Mouse (Mus musculus) forebrain, postnatal 0 days (tissue): ENCODE data around the gene Cdipt. TPM values are rescaled to one million over a fixed set of nuclear protein-coding genes. Genes with fewer than 3 reads are reported as not detected.

ENCODE experiments used
- ATAC-seq: fragments of 200-750 bp; cut with Nextera tagmentation; 2 replicates; pipeline ENCODE4 v1.8.0; 2017; ENCODE audit warnings: mild to moderate bottlenecking, moderate library complexity
- DNase-seq: peaks from one replicate; pipeline ENCODE4 v3.0.0-alpha.2; 2015
- H3K27ac ChIP-seq: fragments of 300-500 bp; sonication (generic); 2 replicates; pipeline ENCODE4 v1.5.1; 2014; ENCODE audit warnings: low read depth, mild to moderate bottlenecking, antibody characterized with exemption, low read length, moderate library complexity, mixed read lengths
- H3K27me3 ChIP-seq: fragments of 300-500 bp; sonication (generic); 2 replicates; pipeline ENCODE4 v1.6.1; 2014; ENCODE audit warnings: mild to moderate bottlenecking, low read length, mixed read lengths; ENCODE audit not compliant: insufficient read depth
- H3K36me3 ChIP-seq: fragments of 300-500 bp; sonication (generic); 2 replicates; pipeline ENCODE4 v1.6.1; 2014; ENCODE audit warnings: mild to moderate bottlenecking, moderate library complexity; ENCODE audit not compliant: insufficient read depth
- H3K4me1 ChIP-seq: fragments of 300-500 bp; sonication (generic); 2 replicates; pipeline ENCODE4 v1.6.1; 2014; ENCODE audit warnings: antibody characterized with exemption; ENCODE audit not compliant: insufficient read depth
- H3K4me2 ChIP-seq: fragments of 300-500 bp; sonication (generic); 2 replicates; pipeline ENCODE4 v1.6.1; 2014; ENCODE audit warnings: low read depth, mild to moderate bottlenecking, moderate library complexity
- H3K4me3 ChIP-seq: fragments of 300-500 bp; sonication (generic); 2 replicates; pipeline ENCODE4 v1.5.1; 2014; ENCODE audit warnings: low read depth, low read length, mixed read lengths
- H3K9ac ChIP-seq: fragments of 300-500 bp; sonication (generic); 2 replicates; pipeline ENCODE4 v1.6.1; 2014; ENCODE audit warnings: mild to moderate bottlenecking
- H3K9me3 ChIP-seq: fragments of 300-500 bp; sonication (generic); 2 replicates; pipeline ENCODE4 v1.6.1; 2016; ENCODE audit warnings: low read length
- CTCF ChIP-seq: sonication (generic); IDR thresholded peaks from 2 replicates; pipeline ENCODE4 v1.5.1; 2016; ENCODE audit warnings: antibody characterized with exemption, control low read depth, low read depth
- WGBS: fragments of 180-500 bp; shearing (Covaris S2); extraction: QIAGEN DNeasy Blood & Tissue Kit; methylation state at CpG from one replicate; pipeline ENCODE4 v1.1.7; 2014; 5-methylcytosine and 5-hydroxymethylcytosine counted together
- polyA plus RNA-seq: library from polyadenylated mRNA; unstranded; fragments of >200 nt; fragmentation: Nextera tagmentation; extraction: Ambion mirVana; gene quantifications from 2 replicates; pipeline ENCODE4 v1.2.1, GENCODE M21; 2015
- total RNA-seq: library from RNA; depleted of rRNA; stranded (reverse); fragments of >200 nt; gene quantifications from 2 replicates; pipeline ENCODE4 v1.2.3, GENCODE M21; 2014; rRNA removed

Cdipt gene
- total and polyA plus RNA-seq, 2 experiments from 2014 or later: 134 to 158 TPM

GRCm38 (mm10) chr7:127027885-127028284 is 52.2 kb downstream of the Cdipt start:
- H3K9ac ChIP-seq: peak overlapping the region; percentile 52
- DNase-seq: peak; percentile 15
- no peak for TF ChIP-seq CTCF
- no peaks in the 10 kb centered on the region for H3K27me3 ChIP-seq
- peaks cover 22% of the 10 kb centered on the region for H3K4me1 ChIP-seq
- peak overlapping the region; percentile 99 for H3K27ac ChIP-seq
- H3K9me3 ChIP-seq: no peaks in the 10 kb centered on the region
- H3K36me3 ChIP-seq: peaks cover 8% of the 10 kb centered on the region
- no peak for ATAC-seq
- H3K4me3 ChIP-seq: peak overlapping the region; percentile 97
- WGBS: 43% methylated on average over 8 of the region's 8 CpGs
- H3K4me2 ChIP-seq: peak overlapping the region; percentile 87

Other genes starting within 250 kb of the Cdipt start
- gene Mapk3, start 216.3 kb upstream of the Cdipt start, total RNA-seq: 108 and 131 TPM in 2 replicates
- 118 and 133 TPM in 2 replicates for gene Mapk3, start 216.3 kb upstream of the Cdipt start, polyA plus RNA-seq
- gene Gdpd3, start 209.6 kb upstream of the Cdipt start, total RNA-seq: 1.2 and 2.5 TPM in 2 replicates
- 0.93 and 0.97 TPM in 2 replicates for gene Gdpd3, start 209.6 kb upstream of the Cdipt start, polyA plus RNA-seq
- gene Ypel3, start 199.0 kb upstream of the Cdipt start, total RNA-seq: 162 and 237 TPM in 2 replicates
- gene Ypel3, start 199.0 kb upstream of the Cdipt start, polyA plus RNA-seq: 223 and 250 TPM in 2 replicates
- gene Tbx6, start 194.4 kb upstream of the Cdipt start, total RNA-seq: 0.31 and 0.38 TPM in 2 replicates
- 0.10 and 0.11 TPM in 2 replicates for gene Tbx6, start 194.4 kb upstream of the Cdipt start, polyA plus RNA-seq
- gene Ppp4c, start 183.4 kb upstream of the Cdipt start, total RNA-seq: 114 and 119 TPM in 2 replicates
- 161 and 172 TPM in 2 replicates for gene Ppp4c, start 183.4 kb upstream of the Cdipt start, polyA plus RNA-seq
- 33.2 and 34.4 TPM in 2 replicates for gene Fam57b, start 178.2 kb upstream of the Cdipt start, total RNA-seq
- 39.0 and 42.6 TPM in 2 replicates for gene Fam57b, start 178.2 kb upstream of the Cdipt start, polyA plus RNA-seq
- not detected in 2 replicates for gene 4930451I11Rik, start 144.3 kb upstream of the Cdipt start, total RNA-seq
- gene 4930451I11Rik, start 144.3 kb upstream of the Cdipt start, polyA plus RNA-seq: 0.62 TPM in 1 of 2 replicates, not detected in the other
- 35.7 and 148 TPM in 2 replicates for gene Doc2a, start 128.5 kb upstream of the Cdipt start, total RNA-seq
- 31.5 and 32.5 TPM in 2 replicates for gene Doc2a, start 128.5 kb upstream of the Cdipt start, polyA plus RNA-seq
- gene Hirip3, start 113.9 kb upstream of the Cdipt start, total RNA-seq: 11.7 and 21.3 TPM in 2 replicates
- 9.9 and 19.5 TPM in 2 replicates for gene Hirip3, start 113.9 kb upstream of the Cdipt start, polyA plus RNA-seq
- gene Ino80e, start 113.5 kb upstream of the Cdipt start, total RNA-seq: 62.8 and 69.9 TPM in 2 replicates
- 102 and 107 TPM in 2 replicates for gene Ino80e, start 113.5 kb upstream of the Cdipt start, polyA plus RNA-seq
- gene Taok2, start 91.2 kb upstream of the Cdipt start, total RNA-seq: 100 and 110 TPM in 2 replicates
- 30.5 and 42.6 TPM in 2 replicates for gene Taok2, start 91.2 kb upstream of the Cdipt start, polyA plus RNA-seq
- 22.8 and 23.8 TPM in 2 replicates for gene Tmem219, start 53.0 kb upstream of the Cdipt start, total RNA-seq
- 44.7 and 45.4 TPM in 2 replicates for gene Tmem219, start 53.0 kb upstream of the Cdipt start, polyA plus RNA-seq
- 140 and 142 TPM in 2 replicates for gene Kctd13, start 47.0 kb upstream of the Cdipt start, total RNA-seq
- 218 and 222 TPM in 2 replicates for gene Kctd13, start 47.0 kb upstream of the Cdipt start, polyA plus RNA-seq
- 14.3 and 37.2 TPM in 2 replicates for gene Asphd1, start 26.3 kb upstream of the Cdipt start, total RNA-seq
- 10.3 and 13.6 TPM in 2 replicates for gene Asphd1, start 26.3 kb upstream of the Cdipt start, polyA plus RNA-seq
- gene Sez6l2, start 25.4 kb upstream of the Cdipt start, total RNA-seq: 104 and 160 TPM in 2 replicates
- 38.3 and 45.3 TPM in 2 replicates for gene Sez6l2, start 25.4 kb upstream of the Cdipt start, polyA plus RNA-seq
- not detected in 2 replicates for gene Cdiptos, start 184 bp downstream of the Cdipt start, total RNA-seq
- gene Cdiptos, start 184 bp downstream of the Cdipt start, polyA plus RNA-seq: 0.53 and 0.62 TPM in 2 replicates
- 4.8 and 6.9 TPM in 2 replicates for gene Mvp, start 38.7 kb downstream of the Cdipt start, total RNA-seq
- 3.3 and 3.4 TPM in 2 replicates for gene Mvp, start 38.7 kb downstream of the Cdipt start, polyA plus RNA-seq
- gene Pagr1b, start 40.6 kb downstream of the Cdipt start, total RNA-seq: 3.8 TPM in 1 of 2 replicates, not detected in the other
- 1.0 TPM in 1 of 2 replicates, not detected in the other for gene Pagr1b, start 40.6 kb downstream of the Cdipt start, polyA plus RNA-seq
- 19.2 and 21.9 TPM in 2 replicates for gene Pagr1a, start 41.4 kb downstream of the Cdipt start, total RNA-seq
- 18.1 and 31.6 TPM in 2 replicates for gene Pagr1a, start 41.4 kb downstream of the Cdipt start, polyA plus RNA-seq
- gene Gm42742, start 45.2 kb downstream of the Cdipt start, total RNA-seq: 49.1 and 53.6 TPM in 2 replicates
- gene Gm42742, start 45.2 kb downstream of the Cdipt start, polyA plus RNA-seq: 36.7 and 42.2 TPM in 2 replicates
- 68.2 and 77.8 TPM in 2 replicates for gene Prrt2, start 45.3 kb downstream of the Cdipt start, total RNA-seq
- gene Prrt2, start 45.3 kb downstream of the Cdipt start, polyA plus RNA-seq: 84.1 and 84.3 TPM in 2 replicates
- gene Maz, start 51.1 kb downstream of the Cdipt start, total RNA-seq: 176 and 200 TPM in 2 replicates
- gene Maz, start 51.1 kb downstream of the Cdipt start, polyA plus RNA-seq: 69.5 and 73.9 TPM in 2 replicates
- 6.2 and 6.5 TPM in 2 replicates for gene Kif22, start 66.6 kb downstream of the Cdipt start, total RNA-seq
- gene Kif22, start 66.6 kb downstream of the Cdipt start, polyA plus RNA-seq: 16.6 and 17.3 TPM in 2 replicates
- not detected in 2 replicates for gene Zg16, start 111.4 kb downstream of the Cdipt start, total RNA-seq
- not detected in 2 replicates for gene Zg16, start 111.4 kb downstream of the Cdipt start, polyA plus RNA-seq
- gene AI467606, start 115.4 kb downstream of the Cdipt start, total RNA-seq: 1.4 and 1.5 TPM in 2 replicates
- gene AI467606, start 115.4 kb downstream of the Cdipt start, polyA plus RNA-seq: 1.1 and 1.3 TPM in 2 replicates
- gene Qprt, start 146.3 kb downstream of the Cdipt start, total RNA-seq: 0.54 and 0.90 TPM in 2 replicates
- gene Qprt, start 146.3 kb downstream of the Cdipt start, polyA plus RNA-seq: 0.84 and 1.2 TPM in 2 replicates
- gene Spn, start 161.9 kb downstream of the Cdipt start, total RNA-seq: 0.14 and 0.15 TPM in 2 replicates
- 0.10 TPM in 1 of 2 replicates, not detected in the other for gene Spn, start 161.9 kb downstream of the Cdipt start, polyA plus RNA-seq
- 89.9 and 131 TPM in 2 replicates for gene Cd2bp2, start 220.1 kb downstream of the Cdipt start, total RNA-seq
- 55.0 and 67.5 TPM in 2 replicates for gene Cd2bp2, start 220.1 kb downstream of the Cdipt start, polyA plus RNA-seq
- gene Tbc1d10b, start 232.6 kb downstream of the Cdipt start, total RNA-seq: 63.8 and 68.7 TPM in 2 replicates
- 18.1 and 24.8 TPM in 2 replicates for gene Tbc1d10b, start 232.6 kb downstream of the Cdipt start, polyA plus RNA-seq
- 0.52 and 1.6 TPM in 2 replicates for gene Mylpf, start 233.0 kb downstream of the Cdipt start, total RNA-seq
- 1.8 and 3.2 TPM in 2 replicates for gene Mylpf, start 233.0 kb downstream of the Cdipt start, polyA plus RNA-seq